Mouse (Mus musculus) heart, embryonic 13.5 days (tissue): ENCODE results near the gene Psmd13. TPM values are rescaled to one million over a fixed set of nuclear protein-coding genes. Genes with fewer than 3 reads are reported as not detected.
A peak's percentile ranks its signal among the peaks of the same experiment; 100 is the strongest.

Experiments used
- ATAC-seq: fragments of 200-750 bp; cut with Nextera tagmentation; 2 replicates; pipeline ENCODE4 v1.8.0; 2017; ENCODE audit warnings: moderate TSS enrichment; ENCODE audit not compliant: insufficient number of reproducible peaks, low FRiP score, low TSS enrichment; ENCODE audit errors: extremely low read depth
- H3K27ac ChIP-seq: fragments of 300-500 bp; sonication (generic); replicated peaks from 2 replicates; pipeline ENCODE4 v1.5.1; 2015; ENCODE audit warnings: moderate library complexity, mild to moderate bottlenecking, inconsistent platforms
- H3K27me3 ChIP-seq: fragments of 300-500 bp; sonication (generic); replicated peaks from 2 replicates; pipeline ENCODE4 v1.6.1; 2015; ENCODE audit warnings: mild to moderate bottlenecking, inconsistent platforms
- H3K36me3 ChIP-seq: fragments of 300-500 bp; sonication (generic); 2 replicates; pipeline ENCODE4 v1.6.1; 2015; ENCODE audit warnings: mild to moderate bottlenecking, inconsistent platforms
- H3K4me1 ChIP-seq: fragments of 300-500 bp; sonication (generic); 2 replicates; pipeline ENCODE4 v1.6.1; 2015; ENCODE audit warnings: inconsistent platforms
- H3K4me2 ChIP-seq: fragments of 300-500 bp; sonication (generic); 2 replicates; pipeline ENCODE4 v1.6.1; 2015; ENCODE audit warnings: inconsistent platforms, mild to moderate bottlenecking, moderate library complexity
- H3K4me3 ChIP-seq: fragments of 300-500 bp; sonication (generic); 2 replicates; pipeline ENCODE4 v1.5.1; 2015; ENCODE audit warnings: moderate library complexity, mild to moderate bottlenecking, inconsistent platforms
- H3K9ac ChIP-seq: fragments of 300-500 bp; sonication (generic); 2 replicates; pipeline ENCODE4 v1.6.1; 2015; ENCODE audit warnings: inconsistent platforms, mild to moderate bottlenecking, moderate library complexity
- H3K9me3 ChIP-seq: fragments of 300-500 bp; sonication (generic); 2 replicates; pipeline ENCODE4 v1.6.1; 2016; ENCODE audit warnings: inconsistent platforms
- WGBS: fragments of 180-500 bp; shearing (Covaris S2); methylation state at CpG from one replicate; pipeline ENCODE4 v1.1.7; 2015; ENCODE audit warnings: mixed read lengths; 5-methylcytosine and 5-hydroxymethylcytosine counted together
- polyA plus RNA-seq: library from polyadenylated mRNA; unstranded; fragments of >200 nt; fragmentation: Nextera tagmentation; extraction: Ambion mirVana; gene quantifications from 2 replicates; pipeline ENCODE4 v1.2.1, GENCODE M21; 2015

The Psmd13 gene
- polyA plus RNA-seq, 1 experiment from 2014 or later = 164 TPM

- Histone ChIP-seq H3K4me1 (peaks cover 4% of the 10 kb centered on the region; the same call in 1 of the 2 replicates), H3K9ac (no peak overlapping the region), H3K27me3 (peaks cover 27% of the 10 kb centered on the region), H3K4me3 (no peak overlapping the region), H3K27ac (no peak overlapping the region), H3K36me3 (no peaks in the 10 kb centered on the region), H3K9me3 (no peaks in the 10 kb centered on the region), H3K4me2 (no peak overlapping the region; the same call in 1 of the 2 replicates)
- whole genome bisulfite sequencing = 45% methylated on average over 7 of the region's 7 CpGs
- ATAC-seq = no peak
Observed at GRCm38 (mm10) chr7:140908181-140908580, 26.4 kb downstream of the Psmd13 start.

DNA sequence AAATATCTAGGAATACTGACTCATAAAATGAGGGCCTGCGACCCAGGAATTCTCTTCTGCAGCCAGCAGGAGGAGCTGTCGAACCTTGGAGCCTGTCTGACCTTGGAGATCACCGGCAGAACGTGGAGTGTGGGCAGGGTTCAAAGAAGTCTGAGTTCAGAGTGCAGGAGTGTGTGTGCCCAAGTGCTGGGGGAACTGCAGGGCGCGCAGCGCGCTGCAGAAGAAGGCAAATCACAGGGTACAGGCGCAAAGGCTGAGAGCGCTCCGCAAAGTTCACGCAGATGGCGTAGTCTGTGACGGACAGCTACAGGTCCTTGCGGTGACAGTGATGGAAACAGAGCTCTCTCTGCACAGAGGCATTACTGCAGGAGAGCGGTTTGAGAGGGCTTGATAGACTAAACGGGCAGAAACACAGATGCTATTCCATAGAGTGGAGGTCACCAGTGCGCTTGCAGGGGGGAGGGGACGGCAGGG is 26.9 kb downstream of the Psmd13 start:
- Histone ChIP-seq H3K4me1 (peaks cover 4% of the 10 kb centered on the region; the same call in 1 of the 2 replicates), H3K36me3 (no peaks in the 10 kb centered on the region), H3K4me3 (peak overlapping the region; percentile 56), H3K27me3 (peaks cover 27% of the 10 kb centered on the region), H3K4me2 (peak overlapping the region; percentile 88), H3K27ac (no peak overlapping the region), H3K9me3 (no peaks in the 10 kb centered on the region), H3K9ac (peak overlapping the region; percentile 76)
- ATAC-seq = no peak
- 2% methylated on average over 19 of the region's 19 CpGs for WGBS

- H3K4me1 ChIP-seq = peaks cover 4% of the 10 kb centered on the region; the same call in 1 of the 2 replicates
- H3K4me2 ChIP-seq = no peak overlapping the region
- no peaks in the 10 kb centered on the region for H3K9me3 ChIP-seq
- H3K27ac ChIP-seq = no peak overlapping the region
- peaks cover 30% of the 10 kb centered on the region for H3K27me3 ChIP-seq
- H3K36me3 ChIP-seq = no peaks in the 10 kb centered on the region
- 47% methylated on average over 3 of the region's 3 CpGs for WGBS
- no peak overlapping the region for H3K9ac ChIP-seq
- no peak for ATAC-seq
- H3K4me3 ChIP-seq = no peak overlapping the region
Observed at GRCm38 (mm10) chr7:140912293-140912692, 30.5 kb downstream of the Psmd13 start.

GRCm38 (mm10) chr7:140912846-140913482 is 31.2 kb downstream of the Psmd13 start:
- Histone ChIP-seq H3K4me3 (no peak overlapping the region), H3K9ac (no peak overlapping the region), H3K36me3 (no peaks in the 10 kb centered on the region), H3K27ac (no peak overlapping the region), H3K4me2 (no peak overlapping the region), H3K4me1 (peaks cover 4% of the 10 kb centered on the region; the same call in 1 of the 2 replicates), H3K27me3 (peaks cover 36% of the 10 kb centered on the region), H3K9me3 (no peaks in the 10 kb centered on the region)
- ATAC-seq = no peak
- 71% methylated on average over 5 of the region's 5 CpGs for WGBS

DNA sequence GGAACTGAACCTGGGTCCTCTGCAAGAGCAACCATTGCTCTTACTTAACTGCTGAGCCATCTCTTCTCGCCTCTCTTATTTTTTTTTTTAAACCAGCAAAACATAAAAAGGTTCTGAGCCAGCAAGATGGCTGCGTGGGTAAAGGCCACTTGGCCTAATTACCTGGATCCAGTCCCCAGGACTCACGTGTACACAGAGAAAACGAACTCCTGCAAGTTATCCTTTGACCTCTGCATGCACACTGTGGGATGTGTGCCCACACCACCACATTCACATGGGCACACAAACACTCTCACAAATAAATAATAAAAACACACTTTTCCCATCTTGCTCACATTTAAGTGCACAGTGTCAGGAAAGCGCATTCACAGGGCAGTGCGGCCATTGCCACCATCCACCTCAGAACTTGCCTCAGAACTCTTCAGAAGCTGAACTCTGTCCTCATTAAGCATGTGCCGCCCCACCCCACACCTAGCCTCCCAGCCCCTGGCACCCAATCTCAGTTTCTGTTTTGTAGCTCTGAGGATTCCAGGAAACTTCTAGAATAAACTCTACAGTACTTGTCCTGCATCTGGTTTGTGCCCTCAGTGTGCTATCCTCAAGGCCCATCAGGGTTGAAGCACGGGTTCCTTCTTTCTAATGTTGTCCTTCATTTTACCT is 32.4 kb downstream of the Psmd13 start:
- 75% methylated on average over 8 of the region's 8 CpGs for WGBS
- Histone ChIP-seq H3K27me3 (peaks cover 45% of the 10 kb centered on the region), H3K27ac (no peak overlapping the region), H3K36me3 (no peaks in the 10 kb centered on the region), H3K9ac (no peak overlapping the region), H3K4me2 (no peak overlapping the region), H3K4me3 (no peak overlapping the region), H3K4me1 (no peaks in the 10 kb centered on the region), H3K9me3 (no peaks in the 10 kb centered on the region)
- ATAC-seq = no peak

- Histone ChIP-seq H3K27ac (no peak overlapping the region), H3K36me3 (no peaks in the 10 kb centered on the region), H3K9me3 (no peaks in the 10 kb centered on the region), H3K9ac (no peak overlapping the region), H3K4me3 (no peak overlapping the region), H3K27me3 (peaks cover 87% of the 10 kb centered on the region), H3K4me1 (peaks cover 14% of the 10 kb centered on the region), H3K4me2 (no peak overlapping the region)
- no peak for ATAC-seq
- 31% methylated on average over 4 of the region's 4 CpGs for WGBS
Observed at GRCm38 (mm10) chr7:140919911-140920310, 38.1 kb downstream of the Psmd13 start.

DNA sequence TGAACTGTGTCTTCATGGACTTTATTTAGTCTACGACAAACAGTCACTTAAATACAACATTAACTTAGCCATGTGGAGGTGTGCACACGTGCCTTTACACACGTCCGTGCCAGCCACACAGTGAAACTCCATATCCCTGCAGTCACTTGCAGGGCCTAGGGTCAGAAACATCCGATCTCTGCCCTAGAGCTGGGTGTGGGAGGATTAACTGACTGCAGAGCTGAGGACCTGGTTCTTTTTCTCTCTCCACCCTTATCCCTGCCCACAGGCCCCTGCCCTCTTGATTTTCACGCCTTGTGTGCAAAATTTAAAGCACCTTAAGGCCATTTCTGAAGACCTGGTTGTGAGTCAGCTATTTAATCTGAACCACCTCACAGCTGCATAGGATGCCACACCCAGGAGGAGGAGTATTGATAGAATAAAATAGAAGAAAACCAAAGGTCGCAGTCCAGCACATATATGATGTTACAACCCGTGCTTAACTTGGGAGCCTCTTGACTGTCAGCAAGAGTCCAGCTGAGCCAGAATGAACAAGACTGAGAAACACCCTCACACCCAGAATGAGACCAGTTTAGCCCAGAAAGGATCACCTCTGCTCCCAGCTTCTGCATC is 38.8 kb downstream of the Psmd13 start, which contains the start of gene Nlrp6:
Gene Nlrp6 (plus strand): TSS at position 485 of the 612 bp plus-strand sequence.
- peaks cover 14% of the 10 kb centered on the region for H3K4me1 ChIP-seq
- ATAC-seq = no peak
- 66% methylated on average over 8 of the region's 8 CpGs for WGBS
- no peaks in the 10 kb centered on the region for H3K36me3 ChIP-seq
- H3K4me3 ChIP-seq = no peak within 1 kb of the TSS
- H3K9ac ChIP-seq = no peak within 1 kb of the TSS
- no peak within 1 kb of the TSS for H3K27ac ChIP-seq
- H3K9me3 ChIP-seq = no peaks in the 10 kb centered on the region
- peaks cover 93% of the 10 kb centered on the region for H3K27me3 ChIP-seq
- no peak within 1 kb of the TSS for H3K4me2 ChIP-seq

DNA sequence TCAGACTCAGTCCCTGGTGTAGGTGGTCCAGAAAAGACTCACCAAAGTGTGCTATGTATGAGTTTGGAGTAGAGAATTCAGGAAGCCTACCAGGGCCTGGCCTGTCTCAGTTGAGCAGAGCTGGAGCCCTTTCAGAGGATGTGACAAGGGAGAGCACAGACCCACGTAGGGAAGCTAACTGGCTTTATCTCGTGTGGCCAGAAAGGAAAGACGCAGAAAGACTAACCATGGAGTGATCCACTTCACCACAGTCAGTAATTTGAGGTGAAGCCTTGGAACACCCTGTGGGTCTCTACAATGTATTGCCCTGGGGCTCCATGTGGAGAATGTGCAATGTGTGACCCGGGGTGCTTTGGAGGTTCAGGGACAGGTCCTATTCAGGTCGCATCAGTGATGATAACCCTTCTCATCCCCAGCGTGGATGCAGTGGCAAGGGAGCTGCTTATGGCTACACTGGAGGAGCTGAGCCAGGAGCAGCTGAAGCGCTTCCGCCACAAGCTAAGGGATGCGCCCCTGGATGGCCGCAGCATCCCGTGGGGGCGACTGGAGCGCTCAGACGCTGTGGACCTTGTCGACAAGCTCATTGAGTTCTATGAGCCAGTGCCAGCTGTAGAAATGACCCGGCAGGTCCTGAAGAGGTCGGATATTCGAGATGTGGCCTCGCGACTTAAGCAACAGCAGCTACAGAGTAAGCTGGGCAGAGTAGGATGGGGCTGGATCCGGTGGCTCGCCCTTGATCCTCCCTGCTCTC is 39.6 kb downstream of the Psmd13 start:
- H3K36me3 ChIP-seq = no peaks in the 10 kb centered on the region
- H3K4me3 ChIP-seq = no peak overlapping the region

DNA sequence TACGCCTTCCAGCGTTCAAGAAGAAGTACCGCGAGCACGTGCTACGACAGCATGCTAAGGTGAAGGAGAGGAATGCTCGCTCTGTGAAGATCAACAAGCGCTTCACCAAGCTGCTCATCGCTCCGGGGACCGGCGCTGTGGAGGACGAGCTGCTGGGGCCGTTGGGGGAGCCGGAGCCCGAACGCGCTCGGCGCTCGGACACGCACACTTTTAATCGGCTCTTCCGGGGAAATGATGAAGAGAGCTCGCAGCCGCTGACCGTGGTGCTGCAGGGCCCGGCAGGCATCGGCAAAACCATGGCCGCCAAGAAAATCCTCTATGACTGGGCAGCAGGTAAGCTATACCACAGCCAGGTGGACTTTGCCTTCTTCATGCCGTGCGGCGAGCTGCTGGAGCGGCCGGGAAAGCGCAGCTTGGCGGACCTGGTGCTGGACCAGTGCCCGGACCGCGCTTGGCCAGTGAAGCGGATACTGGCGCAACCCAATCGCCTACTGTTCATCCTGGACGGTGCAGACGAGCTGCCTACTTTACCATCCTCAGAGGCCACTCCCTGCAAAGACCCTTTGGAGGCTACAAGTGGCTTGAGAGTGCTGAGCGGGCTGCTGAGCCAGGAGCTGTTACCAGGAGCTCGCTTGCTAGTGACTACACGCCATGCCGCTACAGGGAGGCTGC is 40.8 kb downstream of the Psmd13 start:
- no peak overlapping the region for H3K9ac ChIP-seq
- no peak for ATAC-seq

More for the DNA sequence above, 39.6 kb downstream of the Psmd13 start:
- 25% methylated on average over 22 of the region's 22 CpGs for WGBS
- no peak for ATAC-seq
- peaks cover 92% of the 10 kb centered on the region for H3K27me3 ChIP-seq
- H3K9me3 ChIP-seq = no peaks in the 10 kb centered on the region
- peaks cover 14% of the 10 kb centered on the region for H3K4me1 ChIP-seq
- H3K27ac ChIP-seq = no peak overlapping the region
- no peak overlapping the region for H3K9ac ChIP-seq
- H3K4me2 ChIP-seq = no peak overlapping the region

GRCm38 (mm10) chr7:140923070-140923775 is 41.5 kb downstream of the Psmd13 start:
- H3K4me3 ChIP-seq = peak overlapping the region; percentile 46
- WGBS = 22% methylated on average over 30 of the region's 30 CpGs
- H3K9ac ChIP-seq = no peak overlapping the region
- peaks cover 14% of the 10 kb centered on the region for H3K4me1 ChIP-seq
- no peak for ATAC-seq
- no peaks in the 10 kb centered on the region for H3K36me3 ChIP-seq
- H3K27me3 ChIP-seq = peaks cover 80% of the 10 kb centered on the region
- no peak overlapping the region for H3K27ac ChIP-seq
- H3K9me3 ChIP-seq = no peaks in the 10 kb centered on the region
- peak overlapping the region; percentile 69 for H3K4me2 ChIP-seq

More for the DNA sequence above, 40.8 kb downstream of the Psmd13 start:
- Histone ChIP-seq H3K27me3 (peaks cover 87% of the 10 kb centered on the region), H3K9me3 (no peaks in the 10 kb centered on the region), H3K36me3 (no peaks in the 10 kb centered on the region), H3K27ac (no peak overlapping the region), H3K4me1 (peaks cover 14% of the 10 kb centered on the region), H3K4me3 (peak overlapping the region; percentile 46), H3K4me2 (peak overlapping the region; percentile 69)
- WGBS = 1% methylated on average over 49 of the region's 49 CpGs
